Mouse (Mus musculus) embryonic facial prominence, embryonic 11.5 days (tissue): Measurements from ENCODE around the gene Bicc1. TPM values are rescaled to one million over a fixed set of nuclear protein-coding genes. Genes with fewer than 3 reads are reported as not detected.

ENCODE experiments used
- ATAC-seq: fragments of 200-750 bp; cut with Nextera tagmentation; replicated peaks from 2 replicates; pipeline ENCODE4 v1.8.0; 2017; ENCODE audit warnings: low read depth; ENCODE audit not compliant: insufficient number of reproducible peaks, low FRiP score, low TSS enrichment
- DNase-seq: peaks from one replicate; pipeline ENCODE4 v3.0.0-alpha.2; 2015; ENCODE audit warnings: low spot score
- H3K27ac ChIP-seq: fragments of 300-500 bp; sonication (generic); replicated peaks from 2 replicates; pipeline ENCODE4 v1.5.1; 2014; ENCODE audit warnings: mild to moderate bottlenecking, low read depth, low read length, control low read depth
- H3K27me3 ChIP-seq: fragments of 300-500 bp; sonication (generic); 2 replicates; pipeline ENCODE4 v1.6.1; 2014; ENCODE audit warnings: mild to moderate bottlenecking, low read length, moderate library complexity, mixed read lengths; ENCODE audit not compliant: control insufficient read depth, insufficient read depth
- H3K36me3 ChIP-seq: fragments of 300-500 bp; sonication (generic); replicated peaks from 2 replicates; pipeline ENCODE4 v1.6.1; 2014; ENCODE audit warnings: low read depth, mild to moderate bottlenecking, low read length, moderate library complexity, mixed read lengths; ENCODE audit not compliant: control insufficient read depth, insufficient read depth
- H3K4me1 ChIP-seq: fragments of 300-500 bp; sonication (generic); 2 replicates; pipeline ENCODE4 v1.6.1; 2014; ENCODE audit warnings: low read length, mixed read lengths; ENCODE audit not compliant: control insufficient read depth, insufficient read depth
- H3K4me2 ChIP-seq: fragments of 300-500 bp; sonication (generic); 2 replicates; pipeline ENCODE4 v1.6.1; 2014; ENCODE audit warnings: low read depth, mild to moderate bottlenecking, control low read depth, low read length, moderate library complexity
- H3K4me3 ChIP-seq: fragments of 300-500 bp; sonication (generic); 2 replicates; pipeline ENCODE4 v1.5.1; 2014; ENCODE audit warnings: low read depth, low read length, control low read depth
- H3K9ac ChIP-seq: fragments of 300-500 bp; sonication (generic); replicated peaks from 2 replicates; pipeline ENCODE4 v1.6.1; 2014; ENCODE audit warnings: mild to moderate bottlenecking, control low read depth, low read length
- H3K9me3 ChIP-seq: fragments of 300-500 bp; sonication (generic); replicated peaks from 2 replicates; pipeline ENCODE4 v1.6.1; 2016; ENCODE audit warnings: mild to moderate bottlenecking, low read length, inconsistent platforms, mixed read lengths; ENCODE audit not compliant: control insufficient read depth
- WGBS: fragments of 180-500 bp; shearing (Covaris S2); extraction: QIAGEN DNeasy Blood & Tissue Kit; methylation state at CpG from one replicate; pipeline ENCODE4 v1.1.7; 2014; 5-methylcytosine and 5-hydroxymethylcytosine counted together
- polyA plus RNA-seq: library from polyadenylated mRNA; unstranded; fragments of >200 nt; fragmentation: Nextera tagmentation; extraction: Ambion mirVana; gene quantifications from 2 replicates; pipeline ENCODE4 v1.2.1, GENCODE M21; 2014

Bicc1 gene
- polyA plus RNA-seq, 1 experiment from 2014 or later: 10.4 TPM

DNA sequence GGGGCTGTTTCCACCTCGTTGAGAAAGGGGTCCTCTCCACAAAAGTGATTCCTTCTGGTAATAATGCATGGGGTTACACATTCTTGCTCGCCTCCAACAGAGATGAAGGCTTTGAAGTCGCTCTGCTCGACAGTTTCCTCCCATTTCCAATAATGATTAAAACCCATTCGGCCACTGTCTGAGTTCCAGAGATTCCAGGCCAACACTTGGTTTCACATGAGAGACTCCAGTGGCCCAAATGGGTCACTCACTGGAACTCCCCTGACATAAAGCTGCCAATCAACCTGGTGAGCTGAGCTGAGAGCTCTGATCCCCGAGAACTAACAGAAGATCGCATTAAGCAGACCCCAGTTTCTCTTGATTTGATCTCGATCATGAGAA is 31.6 kb downstream of the Bicc1 start:
- Histone ChIP-seq H3K27ac (no peak overlapping the region), H3K4me3 (no peak overlapping the region), H3K4me2 (no peak overlapping the region), H3K9ac (no peak overlapping the region), H3K4me1 (no peaks in the 10 kb centered on the region), H3K36me3 (no peaks in the 10 kb centered on the region), H3K9me3 (no peaks in the 10 kb centered on the region), H3K27me3 (no peaks in the 10 kb centered on the region)
- DNase-seq (no peak), ATAC-seq (no peak)
- WGBS: 58% methylated on average over 8 of the region's 8 CpGs

GRCm38 (mm10) chr10:71127278-71127950 is 32.1 kb downstream of the Bicc1 start:
- DNase-seq (no peak), ATAC-seq (no peak)
- 69% methylated on average over 13 of the region's 13 CpGs for WGBS
- no peaks in the 10 kb centered on the region for H3K4me1 ChIP-seq
- no peak overlapping the region for H3K9ac ChIP-seq
- H3K4me2 ChIP-seq: no peak overlapping the region
- H3K27ac ChIP-seq: no peak overlapping the region
- no peaks in the 10 kb centered on the region for H3K27me3 ChIP-seq
- no peaks in the 10 kb centered on the region for H3K36me3 ChIP-seq
- no peak overlapping the region for H3K4me3 ChIP-seq
- H3K9me3 ChIP-seq: no peaks in the 10 kb centered on the region

DNA sequence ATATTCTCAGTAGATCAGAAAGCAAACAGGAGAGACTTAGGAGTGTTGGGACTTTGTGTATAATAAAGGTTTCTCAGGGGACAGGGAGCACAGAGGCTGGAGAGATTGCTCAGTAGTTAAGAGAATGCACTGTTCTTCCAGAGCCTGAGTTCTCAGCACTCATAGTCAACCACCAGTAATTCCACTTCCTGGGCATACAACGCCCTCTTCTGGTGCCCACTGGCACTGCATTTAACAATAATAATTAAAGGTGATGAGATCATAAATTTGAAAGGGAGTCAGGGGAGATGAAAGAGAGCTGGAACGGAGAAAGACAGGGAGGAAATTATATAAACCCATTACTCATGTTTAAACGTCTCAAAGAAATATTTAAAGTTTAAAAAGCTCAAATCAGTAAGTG is 35.5 kb downstream of the Bicc1 start:
- Histone ChIP-seq H3K9me3 (no peaks in the 10 kb centered on the region), H3K27me3 (no peaks in the 10 kb centered on the region), H3K9ac (no peak overlapping the region), H3K36me3 (no peaks in the 10 kb centered on the region), H3K4me3 (no peak overlapping the region), H3K27ac (no peak overlapping the region), H3K4me2 (no peak overlapping the region), H3K4me1 (no peaks in the 10 kb centered on the region; the same call in 1 of the 2 replicates)
- 51% methylated on average over 3 of the region's 3 CpGs for WGBS
- DNase-seq: no peak
- ATAC-seq: no peak

GRCm38 (mm10) chr10:71123395-71123794 is 36.1 kb downstream of the Bicc1 start:
- H3K9me3 ChIP-seq: no peaks in the 10 kb centered on the region
- no peak overlapping the region for H3K4me3 ChIP-seq
- H3K36me3 ChIP-seq: no peaks in the 10 kb centered on the region
- DNase-seq (no peak), ATAC-seq (no peak)
- H3K4me1 ChIP-seq: peaks cover 2% of the 10 kb centered on the region; the same call in 1 of the 2 replicates
- H3K9ac ChIP-seq: no peak overlapping the region
- no peak overlapping the region for H3K27ac ChIP-seq
- H3K4me2 ChIP-seq: no peak overlapping the region
- no peaks in the 10 kb centered on the region for H3K27me3 ChIP-seq
- 68% methylated on average over 4 of the region's 4 CpGs for WGBS

DNA sequence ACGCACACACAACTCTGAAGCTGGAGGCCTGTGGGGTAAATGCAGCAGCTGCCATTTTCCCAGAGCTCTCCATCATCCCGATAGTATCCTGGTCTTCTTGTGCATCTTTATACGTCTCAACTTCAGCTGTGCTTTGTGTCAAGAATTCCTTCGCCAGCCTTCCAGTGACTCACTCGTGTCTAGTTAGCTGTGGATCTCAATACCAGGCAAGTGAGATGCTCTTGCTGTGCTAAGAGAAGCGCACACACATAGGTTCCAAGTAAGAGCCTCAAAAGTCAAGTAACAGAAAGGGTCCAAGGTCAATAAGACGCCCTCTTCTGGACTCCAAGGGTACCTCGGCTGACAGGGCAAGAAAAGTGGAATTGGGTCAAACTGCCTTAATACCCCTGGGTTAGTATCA is 37.0 kb downstream of the Bicc1 start:
- ATAC-seq (no peak), DNase-seq (no peak)
- Histone ChIP-seq H3K27ac (no peak overlapping the region), H3K4me1 (peaks cover 2% of the 10 kb centered on the region; the same call in 1 of the 2 replicates), H3K4me3 (no peak overlapping the region), H3K27me3 (no peaks in the 10 kb centered on the region), H3K36me3 (no peaks in the 10 kb centered on the region), H3K4me2 (no peak overlapping the region), H3K9me3 (no peaks in the 10 kb centered on the region), H3K9ac (no peak overlapping the region)
- 80% methylated on average over 8 of the region's 8 CpGs for WGBS

GRCm38 (mm10) chr10:71120769-71121165 is 38.7 kb downstream of the Bicc1 start:
- no peak overlapping the region for H3K9ac ChIP-seq
- H3K4me1 ChIP-seq: peaks cover 2% of the 10 kb centered on the region; the same call in 1 of the 2 replicates
- H3K36me3 ChIP-seq: no peaks in the 10 kb centered on the region
- no peaks in the 10 kb centered on the region for H3K9me3 ChIP-seq
- H3K27ac ChIP-seq: no peak overlapping the region
- DNase-seq: no peak
- no peaks in the 10 kb centered on the region for H3K27me3 ChIP-seq
- 79% methylated on average over 3 of the region's 3 CpGs for WGBS
- ATAC-seq: no peak
- H3K4me3 ChIP-seq: no peak overlapping the region
- H3K4me2 ChIP-seq: no peak overlapping the region

- DNase-seq (no peak), ATAC-seq (no peak)
- Histone ChIP-seq H3K27ac (no peak overlapping the region), H3K4me1 (peaks cover 2% of the 10 kb centered on the region; the same call in 1 of the 2 replicates), H3K9me3 (no peaks in the 10 kb centered on the region), H3K27me3 (no peaks in the 10 kb centered on the region), H3K4me2 (no peak overlapping the region), H3K9ac (no peak overlapping the region), H3K36me3 (no peaks in the 10 kb centered on the region), H3K4me3 (no peak overlapping the region)
- WGBS: 77% methylated on average over 14 of the region's 14 CpGs
These were observed 39.3 kb downstream of the Bicc1 start for GRCm38 (mm10) chr10:71120121-71120768.

- peak; percentile 47 for DNase-seq
- WGBS: 55% methylated on average over 15 of the region's 15 CpGs
- no peak overlapping the region for H3K27ac ChIP-seq
These were observed 40.2 kb downstream of the Bicc1 start for GRCm38 (mm10) chr10:71119120-71119847.

More at GRCm38 (mm10) chr10:71119120-71119847, 40.2 kb downstream of the Bicc1 start:
- no peak overlapping the region for H3K9ac ChIP-seq
- H3K9me3 ChIP-seq: no peaks in the 10 kb centered on the region
- H3K36me3 ChIP-seq: no peaks in the 10 kb centered on the region
- no peak overlapping the region for H3K4me2 ChIP-seq
- H3K4me1 ChIP-seq: peaks cover 2% of the 10 kb centered on the region; the same call in 1 of the 2 replicates
- H3K27me3 ChIP-seq: no peaks in the 10 kb centered on the region
- no peak overlapping the region for H3K4me3 ChIP-seq
- ATAC-seq: no peak
